Mouse (Mus musculus) forebrain, embryonic 12.5 days (tissue): ENCODE measurements around the gene Cope. TPM values are rescaled to one million over a fixed set of nuclear protein-coding genes. Genes with fewer than 3 reads are reported as not detected.

Experiments
- ATAC-seq: fragments of 200-750 bp; cut with Nextera tagmentation; 2 replicates; pipeline ENCODE4 v1.8.0; 2017; ENCODE audit warnings: moderate TSS enrichment; ENCODE audit not compliant: low FRiP score
- H3K27ac ChIP-seq: fragments of 300-500 bp; sonication (generic); 2 replicates; pipeline ENCODE4 v1.5.1; 2016; ENCODE audit warnings: mild to moderate bottlenecking
- H3K27me3 ChIP-seq: fragments of 300-500 bp; sonication (generic); 2 replicates; pipeline ENCODE4 v1.6.1; 2016; ENCODE audit warnings: mild to moderate bottlenecking
- H3K36me3 ChIP-seq: fragments of 300-500 bp; sonication (generic); replicated peaks from 2 replicates; pipeline ENCODE4 v1.6.1; 2016; ENCODE audit warnings: mild to moderate bottlenecking
- H3K4me1 ChIP-seq: fragments of 300-500 bp; sonication (generic); 2 replicates; pipeline ENCODE4 v1.6.1; 2016
- H3K4me2 ChIP-seq: fragments of 300-500 bp; sonication (generic); 2 replicates; pipeline ENCODE4 v1.6.1; 2016; ENCODE audit warnings: mild to moderate bottlenecking, moderate library complexity
- H3K4me3 ChIP-seq: fragments of 300-500 bp; sonication (generic); replicated peaks from 2 replicates; pipeline ENCODE4 v1.5.1; 2016; ENCODE audit warnings: mild to moderate bottlenecking
- H3K9ac ChIP-seq: fragments of 300-500 bp; sonication (generic); 2 replicates; pipeline ENCODE4 v1.6.1; 2016; ENCODE audit warnings: mild to moderate bottlenecking
- H3K9me3 ChIP-seq: fragments of 300-500 bp; sonication (generic); 2 replicates; pipeline ENCODE4 v1.6.1; 2016
- WGBS: fragments of 180-500 bp; shearing (Covaris S2); methylation state at CpG from one replicate; pipeline ENCODE4 v1.1.7; 2016; 5-methylcytosine and 5-hydroxymethylcytosine counted together
- polyA plus RNA-seq: library from polyadenylated mRNA; unstranded; fragments of >200 nt; fragmentation: Nextera tagmentation; extraction: Ambion mirVana; gene quantifications from 2 replicates; pipeline ENCODE4 v1.2.1, GENCODE M21; 2016

The Cope gene
- 217 and 229 TPM in 2 replicates for polyA plus RNA-seq

GRCm38 (mm10) chr8:70302358-70302890 is at the start of gene Cope, which contains the start of gene Ddx49:
Gene Cope (plus strand): TSS chr8:70302518.
Gene Ddx49 (minus strand): TSS chr8:70302489.
- Histone ChIP-seq H3K4me2 (peak within 1 kb of the TSS; percentile 92), H3K9me3 (no peaks in the 10 kb centered on the region), H3K36me3 (peaks cover 41% of the 10 kb centered on the region), H3K4me1 (peaks cover 18% of the 10 kb centered on the region), H3K9ac (peak within 1 kb of the TSS; percentile 70), H3K27ac (peak within 1 kb of the TSS; percentile 25; the same call in 1 of the 2 replicates), H3K4me3 (peak within 1 kb of the TSS; percentile 89), H3K27me3 (no peaks in the 10 kb centered on the region)
- WGBS = under 1% methylated on average over 40 of the region's 40 CpGs
- ATAC-seq = peak; percentile 94

- H3K36me3 ChIP-seq = peaks cover 99% of the 10 kb centered on the region
- no peak for ATAC-seq
- WGBS = 83% methylated on average over 1 of the region's 1 CpGs
Measured at GRCm38 (mm10) chr8:70254628-70255027, 47.7 kb upstream of the Cope start.

DNA sequence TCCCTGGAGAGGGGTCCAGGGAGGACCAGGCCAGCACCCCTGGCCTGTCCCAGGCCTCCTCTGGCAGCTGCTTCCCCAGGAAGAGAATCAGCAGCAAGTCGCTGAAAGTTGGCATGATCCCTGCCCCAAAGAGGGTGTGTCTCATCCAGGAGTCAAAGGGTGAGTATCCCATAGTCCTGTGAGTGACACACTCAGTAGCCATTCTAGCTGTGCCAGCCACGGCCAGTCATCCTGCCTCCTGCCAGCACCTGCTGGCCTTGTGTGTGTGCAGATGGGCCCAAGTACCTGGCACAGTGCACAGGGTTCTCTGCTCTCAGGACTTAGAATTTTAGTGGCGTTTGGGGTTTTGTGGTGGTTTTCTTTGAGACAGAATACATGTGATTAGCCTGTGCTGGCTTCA is 44.9 kb upstream of the Cope start:
- WGBS = 96% methylated on average over 3 of the region's 3 CpGs
- peaks cover 99% of the 10 kb centered on the region for H3K36me3 ChIP-seq

More at GRCm38 (mm10) chr8:70254628-70255027, 47.7 kb upstream of the Cope start:
- Histone ChIP-seq H3K4me3 (no peak overlapping the region), H3K27me3 (no peaks in the 10 kb centered on the region), H3K9ac (no peak overlapping the region), H3K4me2 (no peak overlapping the region), H3K9me3 (no peaks in the 10 kb centered on the region), H3K4me1 (no peaks in the 10 kb centered on the region), H3K27ac (no peak overlapping the region)

GRCm38 (mm10) chr8:70258600-70258999 is 43.7 kb upstream of the Cope start:
- ATAC-seq = no peak
- no peak overlapping the region for H3K4me3 ChIP-seq
- peaks cover 99% of the 10 kb centered on the region for H3K36me3 ChIP-seq
- WGBS = 95% methylated on average over 5 of the region's 5 CpGs
- H3K4me2 ChIP-seq = no peak overlapping the region
- no peak overlapping the region for H3K27ac ChIP-seq
- no peak overlapping the region for H3K9ac ChIP-seq
- H3K4me1 ChIP-seq = no peaks in the 10 kb centered on the region
- no peaks in the 10 kb centered on the region for H3K27me3 ChIP-seq
- no peaks in the 10 kb centered on the region for H3K9me3 ChIP-seq

More for the DNA sequence above, 44.9 kb upstream of the Cope start:
- Histone ChIP-seq H3K9ac (no peak overlapping the region), H3K9me3 (no peaks in the 10 kb centered on the region), H3K4me1 (no peaks in the 10 kb centered on the region), H3K27ac (no peak overlapping the region), H3K27me3 (no peaks in the 10 kb centered on the region), H3K4me3 (no peak overlapping the region), H3K4me2 (no peak overlapping the region)
- ATAC-seq = no peak

GRCm38 (mm10) chr8:70259043-70259442 is 43.3 kb upstream of the Cope start:
- ATAC-seq = no peak
- no peak overlapping the region for H3K4me2 ChIP-seq
- H3K27ac ChIP-seq = no peak overlapping the region
- H3K4me1 ChIP-seq = no peaks in the 10 kb centered on the region
- no peak overlapping the region for H3K9ac ChIP-seq
- no peak overlapping the region for H3K4me3 ChIP-seq
- H3K36me3 ChIP-seq = peaks cover 99% of the 10 kb centered on the region
- no peaks in the 10 kb centered on the region for H3K27me3 ChIP-seq
- no peaks in the 10 kb centered on the region for H3K9me3 ChIP-seq
- 93% methylated on average over 2 of the region's 2 CpGs for WGBS

GRCm38 (mm10) chr8:70267674-70268073 is 34.6 kb upstream of the Cope start:
- no peaks in the 10 kb centered on the region for H3K9me3 ChIP-seq
- H3K9ac ChIP-seq = no peak overlapping the region

DNA sequence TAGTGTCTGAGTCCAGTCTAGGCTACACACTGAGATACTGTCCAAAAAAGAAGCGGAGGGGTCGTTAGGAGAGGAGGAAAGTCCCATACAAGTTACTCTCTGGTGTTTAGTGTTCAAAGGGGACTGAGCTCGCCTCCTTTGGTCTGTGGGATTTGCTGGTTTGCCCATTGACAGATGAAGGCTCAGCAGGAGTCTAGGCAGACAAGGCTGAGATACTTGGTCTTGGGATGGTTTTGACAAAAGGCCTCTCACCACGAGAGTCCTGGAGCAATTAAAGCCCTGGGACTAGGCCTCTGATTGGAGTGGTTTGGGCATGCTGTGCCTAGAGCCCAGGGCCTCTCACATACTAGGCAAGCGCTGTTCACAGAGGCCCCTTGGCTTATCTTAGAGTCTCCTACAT is 34.0 kb upstream of the Cope start:
- H3K36me3 ChIP-seq = peaks cover 27% of the 10 kb centered on the region
- no peaks in the 10 kb centered on the region for H3K27me3 ChIP-seq
- no peak for ATAC-seq
- H3K27ac ChIP-seq = peak overlapping the region; percentile 19; the same call in 1 of the 2 replicates
- H3K4me2 ChIP-seq = no peak overlapping the region
- H3K4me1 ChIP-seq = no peaks in the 10 kb centered on the region
- no peak overlapping the region for H3K4me3 ChIP-seq
- H3K9ac ChIP-seq = no peak overlapping the region
- H3K9me3 ChIP-seq = no peaks in the 10 kb centered on the region
- 29% methylated on average over 5 of the region's 5 CpGs for WGBS

More at GRCm38 (mm10) chr8:70267674-70268073, 34.6 kb upstream of the Cope start:
- H3K36me3 ChIP-seq = peaks cover 34% of the 10 kb centered on the region
- no peak for ATAC-seq
- H3K4me2 ChIP-seq = no peak overlapping the region
- no peak overlapping the region for H3K4me3 ChIP-seq
- H3K27me3 ChIP-seq = no peaks in the 10 kb centered on the region
- WGBS = 89% methylated on average over 3 of the region's 3 CpGs
- H3K4me1 ChIP-seq = no peaks in the 10 kb centered on the region
- H3K27ac ChIP-seq = no peak overlapping the region

GRCm38 (mm10) chr8:70268799-70269565 is 33.3 kb upstream of the Cope start:
- H3K27ac ChIP-seq = no peak overlapping the region
- no peaks in the 10 kb centered on the region for H3K4me1 ChIP-seq
- H3K4me3 ChIP-seq = no peak overlapping the region
- H3K27me3 ChIP-seq = no peaks in the 10 kb centered on the region
- H3K4me2 ChIP-seq = no peak overlapping the region
- H3K9me3 ChIP-seq = no peaks in the 10 kb centered on the region
- peaks cover 21% of the 10 kb centered on the region for H3K36me3 ChIP-seq
- no peak for ATAC-seq
- no peak overlapping the region for H3K9ac ChIP-seq
- 57% methylated on average over 11 of the region's 11 CpGs for WGBS

DNA sequence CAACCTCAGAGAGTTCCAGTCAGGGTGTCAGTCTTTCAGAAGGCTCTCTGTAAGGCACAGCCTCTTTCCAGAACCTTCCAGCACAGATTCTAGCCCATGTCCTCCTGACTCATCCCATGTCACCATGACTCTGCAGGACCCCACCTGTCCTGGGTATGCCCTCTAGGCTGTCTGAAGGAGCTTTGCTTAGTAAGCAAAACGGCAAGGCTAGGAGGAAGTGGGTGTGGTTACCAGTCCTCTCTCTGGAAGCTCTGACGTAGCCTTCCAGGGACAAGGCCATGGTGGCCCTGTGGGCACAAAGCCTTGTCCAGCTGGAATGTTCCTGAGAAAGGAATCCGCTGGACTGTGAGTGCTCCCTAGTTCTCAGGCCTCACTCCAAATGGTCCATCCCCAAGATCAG is 29.4 kb upstream of the Cope start:
- Histone ChIP-seq H3K4me2 (no peak overlapping the region), H3K27me3 (no peaks in the 10 kb centered on the region), H3K4me1 (no peaks in the 10 kb centered on the region), H3K4me3 (no peak overlapping the region), H3K27ac (no peak overlapping the region), H3K9ac (no peak overlapping the region), H3K36me3 (no peaks in the 10 kb centered on the region), H3K9me3 (no peaks in the 10 kb centered on the region)
- no peak for ATAC-seq
- WGBS = 70% methylated on average over 3 of the region's 3 CpGs

- H3K4me2 ChIP-seq = no peak overlapping the region
- no peaks in the 10 kb centered on the region for H3K9me3 ChIP-seq
- H3K4me3 ChIP-seq = no peak overlapping the region
- no peak overlapping the region for H3K9ac ChIP-seq
- no peaks in the 10 kb centered on the region for H3K36me3 ChIP-seq
- H3K4me1 ChIP-seq = no peaks in the 10 kb centered on the region; the same call in 1 of the 2 replicates
- H3K27me3 ChIP-seq = no peaks in the 10 kb centered on the region
- H3K27ac ChIP-seq = no peak overlapping the region
- no peak for ATAC-seq
Measured at GRCm38 (mm10) chr8:70274350-70274749, 28.0 kb upstream of the Cope start.

DNA sequence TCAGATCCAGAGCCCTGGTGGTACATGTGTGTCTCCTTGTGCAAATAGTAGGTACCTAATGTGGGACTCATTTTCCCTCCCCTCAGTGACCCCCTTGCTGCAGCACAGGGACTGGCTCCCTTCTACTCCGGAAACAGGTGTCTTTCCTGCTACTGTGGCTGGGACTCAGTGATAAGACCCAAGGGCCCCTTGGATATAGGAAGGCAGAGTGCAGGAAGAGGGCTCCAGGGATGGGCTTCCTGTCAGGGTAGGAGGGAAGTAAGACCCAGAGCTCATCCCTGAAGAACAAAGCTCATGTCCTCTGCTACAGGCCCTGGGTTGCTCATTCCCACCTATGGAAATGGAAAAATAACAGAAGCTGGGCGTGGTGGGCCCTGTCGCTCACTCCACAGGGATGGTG is 25.8 kb upstream of the Cope start:
- ATAC-seq = no peak
- Histone ChIP-seq H3K4me2 (no peak overlapping the region), H3K4me3 (no peak overlapping the region), H3K4me1 (no peaks in the 10 kb centered on the region; the same call in 1 of the 2 replicates), H3K27ac (no peak overlapping the region), H3K9me3 (no peaks in the 10 kb centered on the region), H3K27me3 (no peaks in the 10 kb centered on the region), H3K9ac (no peak overlapping the region), H3K36me3 (no peaks in the 10 kb centered on the region)
- 89% methylated on average over 3 of the region's 3 CpGs for WGBS

GRCm38 (mm10) chr8:70278175-70278574 is 24.1 kb upstream of the Cope start:
- Histone ChIP-seq H3K4me1 (peaks cover 10% of the 10 kb centered on the region; the same call in 1 of the 2 replicates), H3K9me3 (no peaks in the 10 kb centered on the region), H3K36me3 (no peaks in the 10 kb centered on the region), H3K4me3 (no peak overlapping the region), H3K9ac (no peak overlapping the region), H3K4me2 (no peak overlapping the region), H3K27ac (no peak overlapping the region), H3K27me3 (no peaks in the 10 kb centered on the region)
- ATAC-seq = no peak
- 73% methylated on average over 15 of the region's 15 CpGs for WGBS

DNA sequence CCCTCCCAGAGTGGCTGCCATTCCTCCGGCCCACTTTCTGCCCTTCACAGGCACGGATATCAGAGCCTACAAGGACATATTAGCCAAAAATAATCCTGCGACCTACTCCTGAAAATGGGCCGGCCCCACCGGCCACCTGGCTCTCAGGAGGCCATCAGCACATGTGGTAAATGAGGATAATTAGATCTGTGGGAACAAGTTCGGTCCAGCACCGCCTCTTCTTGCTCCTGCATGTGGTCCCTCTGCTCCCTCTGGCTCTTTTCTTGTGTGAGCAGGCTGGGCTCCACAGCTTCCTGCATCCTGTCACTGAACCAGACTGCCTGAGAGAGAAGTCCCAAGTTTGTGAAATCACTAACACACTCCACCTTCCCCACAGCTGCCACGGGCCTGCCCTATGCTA is 23.1 kb upstream of the Cope start:
- WGBS = 70% methylated on average over 8 of the region's 8 CpGs
- no peak for ATAC-seq

More for the DNA sequence above, 23.1 kb upstream of the Cope start:
- no peak overlapping the region for H3K27ac ChIP-seq
- no peak overlapping the region for H3K9ac ChIP-seq
- no peaks in the 10 kb centered on the region for H3K27me3 ChIP-seq
- H3K4me1 ChIP-seq = peaks cover 18% of the 10 kb centered on the region
- H3K4me2 ChIP-seq = no peak overlapping the region
- H3K4me3 ChIP-seq = no peak overlapping the region
- no peaks in the 10 kb centered on the region for H3K9me3 ChIP-seq
- no peaks in the 10 kb centered on the region for H3K36me3 ChIP-seq
